Mouse (Mus musculus): Measurements from ENCODE around the gene Ccdc28a. TPM values are rescaled to one million over a fixed set of nuclear protein-coding genes. Genes with fewer than 3 reads are reported as not detected.

Gene Ccdc28a
- polyA plus RNA-seq, 1 experiment = 78.7 TPM

DNA sequence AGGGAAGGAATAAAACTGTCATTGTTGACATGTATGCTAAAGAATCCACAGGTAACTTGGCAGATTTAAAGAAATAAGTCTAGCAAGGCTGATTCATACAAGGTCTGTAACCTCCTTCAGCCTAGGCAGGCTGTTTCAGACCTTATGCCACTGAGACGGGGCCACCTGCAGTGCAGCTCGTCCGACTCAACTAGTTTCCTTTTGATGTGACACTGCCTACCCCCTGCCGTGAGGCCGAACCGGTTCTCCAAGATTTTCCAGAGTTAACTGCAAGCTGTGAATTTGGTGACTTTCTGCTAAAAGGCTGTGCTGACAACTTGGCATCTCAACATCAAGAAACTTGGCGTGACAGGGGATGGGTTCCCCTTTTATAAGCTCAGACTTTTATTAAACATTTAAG is 30.7 kb downstream of the Ccdc28a start:
- WGBS = 13% methylated on average over 7 of the region's 7 CpGs
- Histone ChIP-seq H3K27ac (ENCODE audit: insufficient read depth, low read length) (no peak overlapping the region), H3K4me3 (replicated peaks; ENCODE audit: insufficient read depth, low read depth, low read length) (no peak overlapping the region), H3K4me1 (ENCODE audit: control insufficient read depth, insufficient read depth, low read length) (no peaks in the 10 kb centered on the region), H3K27me3 (ENCODE audit: control insufficient read depth, insufficient read depth, low read length) (no peaks in the 10 kb centered on the region)
- peak in 1 of 2 experiments; percentile 20 for DNase-seq
- TF ChIP-seq POLR2A (IDR thresholded peaks at IDR 0.05; ENCODE audit: borderline replicate concordance, insufficient read depth, low read length) (no peak), CTCF (IDR thresholded peaks at IDR 0.05; ENCODE audit: borderline replicate concordance, insufficient read depth, low read depth, low read length) (no peak)

DNA sequence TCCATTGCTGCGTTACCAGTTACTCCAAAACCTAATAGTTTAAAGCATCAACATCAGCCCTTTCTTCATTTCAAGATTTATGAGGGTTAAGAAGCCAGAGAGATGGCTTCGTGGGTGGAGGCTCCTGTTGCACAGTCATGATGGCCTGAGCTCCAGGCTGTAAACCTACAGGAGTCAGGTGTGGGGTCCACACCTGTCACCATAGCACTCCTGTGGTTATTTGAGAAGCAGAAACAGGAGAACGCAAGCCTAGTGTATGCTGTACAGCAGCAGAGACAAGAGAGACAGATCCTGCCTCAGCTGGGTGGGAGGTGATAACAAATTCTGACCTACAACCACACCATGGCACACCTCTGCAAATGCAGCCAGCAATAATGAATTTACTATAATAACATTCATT is 32.4 kb downstream of the Ccdc28a start:
- TF ChIP-seq POLR2A (IDR thresholded peaks at IDR 0.05; ENCODE audit: borderline replicate concordance, insufficient read depth, low read length) (no peak), CTCF (IDR thresholded peaks at IDR 0.05; ENCODE audit: borderline replicate concordance, insufficient read depth, low read depth, low read length) (no peak)
- no peak for DNase-seq
- Histone ChIP-seq H3K27me3 (ENCODE audit: control insufficient read depth, insufficient read depth, low read length) (no peaks in the 10 kb centered on the region), H3K4me3 (replicated peaks; ENCODE audit: insufficient read depth, low read depth, low read length) (no peak overlapping the region), H3K4me1 (ENCODE audit: control insufficient read depth, insufficient read depth, low read length) (no peaks in the 10 kb centered on the region), H3K27ac (ENCODE audit: insufficient read depth, low read length) (no peak overlapping the region)
- WGBS = 88% methylated on average over 3 of the region's 3 CpGs

DNA sequence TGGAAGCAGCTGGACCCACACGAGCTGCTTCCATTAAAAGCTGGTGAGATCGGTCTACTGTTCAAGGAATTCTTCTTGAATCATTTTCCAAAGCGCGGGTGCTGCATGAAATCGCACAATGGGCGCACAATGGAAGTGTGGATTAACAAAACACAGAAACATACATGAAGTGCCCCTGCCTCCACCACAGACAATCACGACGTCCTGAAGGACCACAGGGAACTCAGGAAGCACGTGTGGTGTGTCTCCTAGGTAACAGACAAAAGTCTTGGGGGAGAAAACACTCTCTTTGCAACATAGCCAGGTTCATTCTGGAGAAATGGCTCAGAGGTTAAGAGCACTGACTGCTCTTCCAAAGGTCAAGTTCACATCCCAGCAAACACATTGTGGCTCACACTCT is 34.1 kb downstream of the Ccdc28a start:
- DNase-seq = no peak
- WGBS = 53% methylated on average over 9 of the region's 9 CpGs
- no peak overlapping the region for H3K4me3 ChIP-seq (replicated peaks; ENCODE audit: insufficient read depth, low read depth, low read length)
- H3K27ac ChIP-seq (ENCODE audit: insufficient read depth, low read length) = no peak overlapping the region
- no peaks in the 10 kb centered on the region for H3K27me3 ChIP-seq (ENCODE audit: control insufficient read depth, insufficient read depth, low read length)
- H3K4me1 ChIP-seq (ENCODE audit: control insufficient read depth, insufficient read depth, low read length) = no peaks in the 10 kb centered on the region
- no peak for TF ChIP-seq CTCF (IDR thresholded peaks at IDR 0.05; ENCODE audit: borderline replicate concordance, insufficient read depth, low read depth, low read length)
- TF ChIP-seq POLR2A (IDR thresholded peaks at IDR 0.05; ENCODE audit: borderline replicate concordance, insufficient read depth, low read length) = no peak

DNA sequence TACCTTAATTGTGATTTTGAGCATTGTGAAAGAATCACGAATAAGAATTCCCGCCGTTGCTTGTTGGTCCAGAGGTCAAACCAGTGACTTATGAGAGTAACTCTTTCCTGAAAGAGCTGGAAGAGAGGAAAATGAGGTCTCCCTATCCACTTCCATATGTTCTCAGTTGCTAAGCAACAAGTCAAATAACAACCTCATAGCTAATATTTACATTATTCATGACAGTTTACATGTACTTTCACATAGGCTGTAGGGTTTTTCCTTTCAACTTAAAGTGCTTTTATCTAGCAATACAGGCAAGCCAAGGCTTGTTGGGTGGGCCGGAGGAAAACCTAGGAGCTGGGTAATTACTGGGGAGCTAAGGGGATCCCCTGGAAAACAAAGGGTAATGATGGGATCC is 34.9 kb downstream of the Ccdc28a start:
- Histone ChIP-seq H3K27ac (ENCODE audit: insufficient read depth, low read length) (no peak overlapping the region), H3K4me3 (replicated peaks; ENCODE audit: insufficient read depth, low read depth, low read length) (no peak overlapping the region), H3K4me1 (ENCODE audit: control insufficient read depth, insufficient read depth, low read length) (no peaks in the 10 kb centered on the region), H3K27me3 (ENCODE audit: control insufficient read depth, insufficient read depth, low read length) (no peaks in the 10 kb centered on the region)
- 89% methylated on average over 4 of the region's 4 CpGs for WGBS
- TF ChIP-seq POLR2A (IDR thresholded peaks at IDR 0.05; ENCODE audit: borderline replicate concordance, insufficient read depth, low read length) (no peak), CTCF (IDR thresholded peaks at IDR 0.05; ENCODE audit: borderline replicate concordance, insufficient read depth, low read depth, low read length) (no peak)
- no peak for DNase-seq

DNA sequence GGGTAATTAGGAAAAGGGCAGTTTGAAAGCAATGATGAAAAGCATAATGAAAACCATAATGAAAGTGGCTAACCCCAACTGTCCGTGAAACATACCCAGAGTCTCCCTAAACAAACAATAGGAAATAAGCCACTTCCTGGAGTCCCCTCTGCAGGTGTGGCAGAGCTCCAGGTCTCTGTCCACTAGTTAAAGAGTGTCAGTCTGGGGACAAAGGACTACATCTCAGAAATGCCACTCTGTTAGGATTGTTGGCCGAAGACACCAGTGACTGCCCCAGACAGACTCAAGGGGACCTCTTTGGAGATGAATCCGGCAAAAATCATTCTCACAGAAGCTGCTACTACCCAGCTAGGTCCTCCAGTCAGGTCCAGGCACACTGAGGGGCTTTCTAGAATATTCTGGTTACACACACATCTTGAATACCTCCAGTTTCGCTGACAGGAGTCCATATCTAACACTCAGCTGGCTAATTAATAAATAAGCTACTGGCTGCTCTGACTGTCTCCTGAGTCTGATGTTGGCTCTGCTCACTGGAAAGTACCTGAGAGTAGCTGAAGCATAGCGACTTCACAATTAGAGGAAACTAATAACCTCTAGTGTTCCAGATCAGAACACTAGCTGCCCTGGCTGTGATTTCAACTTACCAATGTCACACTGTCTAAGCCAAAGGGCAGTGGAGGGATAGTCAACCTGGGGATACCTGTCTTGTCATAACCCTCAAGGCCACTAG is 36.3 kb downstream of the Ccdc28a start:
- WGBS = 89% methylated on average over 5 of the region's 5 CpGs
- TF ChIP-seq POLR2A (IDR thresholded peaks at IDR 0.05; ENCODE audit: borderline replicate concordance, insufficient read depth, low read length) (no peak), CTCF (IDR thresholded peaks at IDR 0.05; ENCODE audit: borderline replicate concordance, insufficient read depth, low read depth, low read length) (no peak)
- H3K4me1 ChIP-seq (ENCODE audit: control insufficient read depth, insufficient read depth, low read length) = no peaks in the 10 kb centered on the region

DNA sequence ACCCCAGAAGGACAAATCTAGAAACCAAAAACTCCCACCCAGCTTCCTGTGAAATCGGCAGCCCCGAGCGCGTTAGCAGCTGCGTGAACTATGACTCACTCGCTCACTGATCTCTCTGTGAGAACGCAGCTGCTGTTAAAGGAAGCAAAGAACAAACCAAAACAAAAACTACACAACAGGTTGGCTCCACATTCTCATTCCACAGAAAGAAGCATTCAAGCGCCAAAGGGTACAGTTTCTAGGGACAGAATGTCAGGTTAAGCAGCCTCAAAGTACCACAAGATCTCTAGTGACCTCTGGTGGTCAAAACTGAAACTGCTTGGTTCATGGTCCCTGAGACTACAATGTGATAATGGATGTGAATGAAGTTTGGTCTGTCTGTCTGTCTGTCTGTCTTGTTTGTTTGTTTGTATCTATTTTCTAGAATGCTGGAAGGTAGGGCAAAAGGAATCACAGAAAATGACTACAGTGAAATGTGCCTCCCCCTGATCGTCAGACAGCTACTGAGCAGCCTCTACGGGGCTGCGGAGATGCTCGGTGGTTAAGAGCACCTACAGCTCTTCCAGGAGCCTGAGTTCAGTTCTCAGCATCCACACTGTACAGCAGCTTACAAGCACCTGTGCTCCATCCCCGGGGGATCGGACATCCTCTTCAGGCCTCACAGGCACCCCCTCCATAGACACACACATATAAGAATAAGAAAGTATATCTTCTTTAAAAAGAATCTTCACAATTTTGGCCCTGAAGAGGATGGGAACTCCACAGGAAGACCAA is 37.4 kb downstream of the Ccdc28a start:
- H3K27me3 ChIP-seq (ENCODE audit: control insufficient read depth, insufficient read depth, low read length) = no peaks in the 10 kb centered on the region
- no peak overlapping the region for H3K27ac ChIP-seq (ENCODE audit: insufficient read depth, low read length)
- 48% methylated on average over 14 of the region's 14 CpGs for WGBS
- DNase-seq = peak; percentile 55 to 70
- peak overlapping the region; percentile 36 for H3K4me3 ChIP-seq (replicated peaks; ENCODE audit: insufficient read depth, low read depth, low read length)
- H3K4me1 ChIP-seq (ENCODE audit: control insufficient read depth, insufficient read depth, low read length) = no peaks in the 10 kb centered on the region
- TF ChIP-seq CTCF (IDR thresholded peaks at IDR 0.05; ENCODE audit: borderline replicate concordance, insufficient read depth, low read depth, low read length) (peak; percentile 59; the same call in 1 of the 2 replicates), POLR2A (IDR thresholded peaks at IDR 0.05; ENCODE audit: borderline replicate concordance, insufficient read depth, low read length) (no peak)

More for the DNA sequence above, 36.3 kb downstream of the Ccdc28a start:
- Histone ChIP-seq H3K4me3 (replicated peaks; ENCODE audit: insufficient read depth, low read depth, low read length) (no peak overlapping the region), H3K27me3 (ENCODE audit: control insufficient read depth, insufficient read depth, low read length) (no peaks in the 10 kb centered on the region), H3K27ac (ENCODE audit: insufficient read depth, low read length) (no peak overlapping the region)
- DNase-seq = no peak

DNA sequence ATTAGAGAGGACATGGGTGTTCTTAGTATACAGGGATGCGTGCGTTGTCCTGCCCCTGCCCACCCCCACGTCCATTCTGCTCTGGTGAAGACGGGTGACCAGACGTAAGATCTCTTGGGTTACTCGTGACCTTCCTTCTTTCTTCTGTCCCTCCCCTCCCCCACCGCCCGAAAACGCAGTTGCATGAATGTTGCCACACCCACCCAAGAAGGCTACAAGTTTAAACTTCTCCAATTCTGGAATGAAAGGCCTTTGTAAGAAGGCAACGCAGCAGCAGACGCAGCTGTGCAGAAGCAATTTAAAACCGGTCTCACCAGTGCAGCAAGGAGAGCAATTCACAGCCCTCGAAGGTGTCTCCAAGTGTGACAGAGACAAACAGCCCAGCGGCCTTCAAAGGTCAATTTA is 40.1 kb downstream of the Ccdc28a start:
- WGBS = 72% methylated on average over 14 of the region's 14 CpGs
- TF ChIP-seq CTCF (IDR thresholded peaks at IDR 0.05; ENCODE audit: borderline replicate concordance, insufficient read depth, low read depth, low read length) = no peak
- no peak for TF ChIP-seq POLR2A (IDR thresholded peaks at IDR 0.05; ENCODE audit: borderline replicate concordance, insufficient read depth, low read length)
- H3K27ac ChIP-seq (ENCODE audit: insufficient read depth, low read length) = no peak overlapping the region
- no peaks in the 10 kb centered on the region for H3K27me3 ChIP-seq (ENCODE audit: control insufficient read depth, insufficient read depth, low read length)
- no peak overlapping the region for H3K4me3 ChIP-seq (replicated peaks; ENCODE audit: insufficient read depth, low read depth, low read length)
- DNase-seq = no peak
- H3K4me1 ChIP-seq (ENCODE audit: control insufficient read depth, insufficient read depth, low read length) = no peaks in the 10 kb centered on the region

DNA sequence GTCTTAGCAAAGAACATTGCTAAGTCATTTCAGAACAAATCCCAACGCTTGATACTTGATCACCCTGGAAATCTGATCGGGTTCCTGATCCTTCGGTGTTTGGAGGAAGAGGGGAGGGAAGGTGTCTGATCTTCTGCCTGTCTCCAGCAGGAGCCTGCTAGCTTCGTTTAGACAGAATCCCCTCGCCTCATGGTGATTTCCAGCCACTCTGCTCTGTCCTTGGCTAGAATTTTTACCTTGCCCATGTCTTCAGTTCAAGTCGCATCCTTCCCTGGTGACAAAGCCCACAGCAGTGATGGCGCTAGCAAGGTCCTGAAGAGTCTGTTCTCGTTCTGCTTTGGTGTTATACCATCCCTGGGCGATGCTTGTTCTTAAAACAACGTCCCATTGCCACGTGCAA is 40.6 kb downstream of the Ccdc28a start:
- 85% methylated on average over 11 of the region's 11 CpGs for WGBS
- no peak for DNase-seq
- no peak overlapping the region for H3K4me3 ChIP-seq (replicated peaks; ENCODE audit: insufficient read depth, low read depth, low read length)
- H3K27me3 ChIP-seq (ENCODE audit: control insufficient read depth, insufficient read depth, low read length) = no peaks in the 10 kb centered on the region
- no peak overlapping the region for H3K27ac ChIP-seq (ENCODE audit: insufficient read depth, low read length)
- TF ChIP-seq POLR2A (IDR thresholded peaks at IDR 0.05; ENCODE audit: borderline replicate concordance, insufficient read depth, low read length) = no peak
- no peak for TF ChIP-seq CTCF (IDR thresholded peaks at IDR 0.05; ENCODE audit: borderline replicate concordance, insufficient read depth, low read depth, low read length)
- no peaks in the 10 kb centered on the region for H3K4me1 ChIP-seq (ENCODE audit: control insufficient read depth, insufficient read depth, low read length)

Measured in cerebellum, adult 2 months (tissue).